Mouse (Mus musculus) inflammation-experienced regulatory T-cells, adult 16 weeks (primary cell): ENCODE measurements around the gene Malsu1. TPM values are rescaled to one million over a fixed set of nuclear protein-coding genes. Genes with fewer than 3 reads are reported as not detected.

Experiments
- polyA plus RNA-seq: library from polyadenylated mRNA; unstranded; fragments of 100-300 nt; shearing (Covaris generic); gene quantifications from one replicate; pipeline ENCODE4 v1.2.1, GENCODE M21; 2017

Gene Malsu1
- 33.0 TPM for polyA plus RNA-seq

DNA sequence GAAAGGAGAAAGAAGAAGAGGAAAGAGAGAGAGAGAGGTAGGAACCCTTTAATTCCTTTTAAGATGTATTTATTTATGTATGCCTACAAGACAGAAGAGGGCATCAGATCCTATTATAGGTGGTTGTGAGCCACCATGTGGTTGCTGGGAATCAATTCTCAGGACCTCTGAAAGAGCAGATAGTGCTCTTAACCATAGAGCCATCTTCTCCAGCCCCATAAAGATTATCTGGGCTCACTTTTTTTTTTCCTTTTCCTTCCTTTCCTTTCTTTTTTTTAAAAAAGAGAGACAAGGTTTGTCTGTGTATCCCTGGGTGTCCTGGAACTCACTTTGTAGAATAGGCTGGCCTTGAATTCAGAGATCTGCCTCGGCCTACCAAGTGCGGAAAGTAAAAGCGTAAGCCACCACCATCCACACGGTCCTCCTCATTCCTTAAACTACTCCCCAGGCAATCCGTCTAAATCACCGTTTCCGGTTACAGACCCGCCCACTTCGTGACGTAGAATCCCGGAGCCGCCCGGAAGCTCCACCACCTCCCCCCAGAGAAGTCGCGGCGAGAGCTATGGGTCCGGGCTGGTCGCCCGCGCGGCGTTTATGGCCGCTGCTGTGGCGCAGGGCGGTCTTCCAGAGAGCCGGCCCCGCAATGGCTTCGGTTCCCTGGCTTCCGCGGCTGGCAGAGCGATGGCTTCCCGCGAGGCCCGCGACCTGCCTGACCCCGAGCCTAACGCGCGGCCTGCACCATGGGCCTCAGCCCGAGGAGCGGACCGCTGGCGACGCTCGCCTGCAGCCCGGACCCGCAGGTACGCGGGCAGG, at the start of gene Malsu1:
Gene Malsu1, plus strand, starts transcription at position 492 of the 813 bp plus-strand sequence.

DNA sequence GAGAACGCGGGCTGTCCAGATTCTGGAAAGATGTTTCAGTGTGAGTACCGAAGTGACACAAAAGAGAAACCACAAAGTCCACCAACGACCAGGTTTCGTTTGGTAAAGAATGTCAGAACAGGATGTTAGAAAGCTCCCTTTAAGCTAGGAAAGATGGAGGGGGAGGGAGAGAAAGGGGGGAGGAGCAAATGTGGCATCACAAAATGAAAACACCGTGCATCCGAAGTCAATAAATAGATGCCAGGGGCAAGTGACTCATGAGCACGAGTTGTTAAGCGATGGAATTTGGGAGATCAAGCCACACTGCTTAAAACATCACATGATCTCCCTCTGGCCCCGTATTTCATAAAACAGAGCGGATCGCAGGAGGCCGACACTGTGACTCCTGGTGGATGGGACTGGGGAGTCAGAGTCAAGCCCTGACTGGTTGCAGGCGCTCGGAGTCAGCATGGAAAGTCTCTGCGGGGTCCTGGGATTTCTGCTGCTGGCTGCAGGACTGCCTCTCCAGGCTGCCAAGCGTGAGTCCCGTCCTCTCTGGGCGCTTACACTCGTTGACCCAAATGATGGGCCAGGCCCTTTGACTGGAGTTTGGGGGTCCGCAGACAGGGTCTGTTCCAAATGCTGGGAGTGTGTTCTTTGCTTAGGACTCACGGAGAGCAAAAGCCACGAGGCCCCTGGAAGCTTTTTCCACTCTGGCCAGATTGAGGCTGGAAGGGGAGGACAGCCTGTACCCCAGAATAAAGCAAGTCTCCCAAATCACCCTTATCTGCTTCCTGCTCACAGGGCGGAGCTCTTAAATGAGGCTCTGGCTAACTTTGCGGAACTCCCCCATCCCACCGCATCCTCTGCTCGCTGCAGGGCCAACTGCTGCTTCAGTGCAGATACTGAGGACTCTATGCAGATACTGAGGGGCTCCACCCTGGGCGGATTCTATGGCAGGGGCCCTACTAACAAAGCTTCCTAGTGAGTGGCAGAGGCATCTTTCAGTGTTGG, 37.0 kb upstream of the Malsu1 start, which contains the start of gene Gpnmb:
Gene Gpnmb, plus strand, starts transcription at position 272 of the 993 bp plus-strand sequence.

Other genes with a start within 250 kb of the Malsu1 start
- gene Tmem176a, start 232.9 kb upstream of the Malsu1 start, polyA plus RNA-seq = 10.3 TPM
- 15.7 TPM for gene Tmem176b, start 232.3 kb upstream of the Malsu1 start, polyA plus RNA-seq
- 0.35 TPM for gene Aoc1, start 200.9 kb upstream of the Malsu1 start, polyA plus RNA-seq
- not detected for gene 1600015I10Rik, start 143.9 kb upstream of the Malsu1 start, polyA plus RNA-seq
- gene Doxl2, start 98.8 kb upstream of the Malsu1 start, polyA plus RNA-seq = not detected
- not detected for gene Svs1, start 86.9 kb upstream of the Malsu1 start, polyA plus RNA-seq
- gene Gpnmb, start 37.2 kb upstream of the Malsu1 start, polyA plus RNA-seq = 2.0 TPM
- gene Igf2bp3, start 141.2 kb downstream of the Malsu1 start, polyA plus RNA-seq = 2.6 TPM
- 54.1 TPM for gene Tra2a, start 190.2 kb downstream of the Malsu1 start, polyA plus RNA-seq
- 24.5 TPM for gene Ccdc126, start 245.5 kb downstream of the Malsu1 start, polyA plus RNA-seq